Mouse (Mus musculus): ENCODE results near the gene Gm20594. TPM values are rescaled to one million over a fixed set of nuclear protein-coding genes. Genes with fewer than 3 reads are reported as not detected.

The Gm20594 gene
- polyA plus RNA-seq (2012; ENCODE audit: insufficient read depth, insufficient read length, low replicate concordance, missing spikeins), result not detected in 2 replicates

- WGBS, result 76% methylated on average over 1 of the region's 1 CpGs
- H3K27ac ChIP-seq (ENCODE audit: insufficient read depth, low read depth, low read length), result no peak within 1 kb of the TSS
- H3K4me1 ChIP-seq (ENCODE audit: control insufficient read depth, insufficient read depth, low read length), result no peaks in the 10 kb centered on the region
- TF ChIP-seq CTCF (IDR thresholded peaks at IDR 0.05; ENCODE audit: insufficient read depth, low read depth, low read length) (no peak), POLR2A (IDR thresholded peaks at IDR 0.05; ENCODE audit: insufficient read depth, low read depth, low read length) (no peak)
- H3K4me3 ChIP-seq (ENCODE audit: insufficient read depth, low read depth, low read length), result no peak within 1 kb of the TSS
Measured at GRCm38 (mm10) chr6:79817616-79818015, at the start of gene Gm20594. Gm20594 (plus strand) TSS chr6:79817916.

- Histone ChIP-seq H3K4me1 (ENCODE audit: control insufficient read depth, insufficient read depth, low read length) (no peaks in the 10 kb centered on the region), H3K27ac (ENCODE audit: insufficient read depth, low read depth, low read length) (no peak overlapping the region), H3K4me3 (ENCODE audit: insufficient read depth, low read depth, low read length) (no peak overlapping the region)
- TF ChIP-seq POLR2A (IDR thresholded peaks at IDR 0.05; ENCODE audit: insufficient read depth, low read depth, low read length), result no peak
- TF ChIP-seq CTCF (IDR thresholded peaks at IDR 0.05; ENCODE audit: insufficient read depth, low read depth, low read length), result no peak
- WGBS, result 84% methylated on average over 4 of the region's 4 CpGs
Measured at GRCm38 (mm10) chr6:79818114-79818513, 398 bp downstream of the Gm20594 start.

DNA sequence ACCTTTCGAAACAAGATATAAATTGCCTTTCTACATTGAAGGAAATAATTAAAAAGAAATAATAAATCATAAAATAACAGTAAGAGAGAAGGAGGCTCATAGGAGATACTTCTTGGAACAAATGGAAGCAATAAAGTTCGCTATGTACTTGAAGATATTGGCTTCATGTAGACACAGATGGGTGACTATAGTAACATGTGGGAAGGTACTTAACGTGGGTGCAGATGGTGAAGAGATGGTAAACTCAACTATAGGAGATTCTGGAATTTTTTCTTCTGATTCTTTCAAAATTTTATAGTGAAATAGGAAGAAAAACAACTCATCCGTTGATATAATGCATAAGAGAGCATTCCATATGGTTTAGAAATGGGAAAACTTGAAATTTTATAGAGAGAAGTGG is 16.1 kb downstream of the Gm20594 start:
- Histone ChIP-seq H3K27ac (ENCODE audit: insufficient read depth, low read depth, low read length) (no peak overlapping the region), H3K4me3 (ENCODE audit: insufficient read depth, low read depth, low read length) (no peak overlapping the region), H3K4me1 (ENCODE audit: control insufficient read depth, insufficient read depth, low read length) (no peaks in the 10 kb centered on the region)
- 90% methylated on average over 4 of the region's 4 CpGs for WGBS
- TF ChIP-seq CTCF (IDR thresholded peaks at IDR 0.05; ENCODE audit: insufficient read depth, low read depth, low read length) (no peak), POLR2A (IDR thresholded peaks at IDR 0.05; ENCODE audit: insufficient read depth, low read depth, low read length) (no peak)

DNA sequence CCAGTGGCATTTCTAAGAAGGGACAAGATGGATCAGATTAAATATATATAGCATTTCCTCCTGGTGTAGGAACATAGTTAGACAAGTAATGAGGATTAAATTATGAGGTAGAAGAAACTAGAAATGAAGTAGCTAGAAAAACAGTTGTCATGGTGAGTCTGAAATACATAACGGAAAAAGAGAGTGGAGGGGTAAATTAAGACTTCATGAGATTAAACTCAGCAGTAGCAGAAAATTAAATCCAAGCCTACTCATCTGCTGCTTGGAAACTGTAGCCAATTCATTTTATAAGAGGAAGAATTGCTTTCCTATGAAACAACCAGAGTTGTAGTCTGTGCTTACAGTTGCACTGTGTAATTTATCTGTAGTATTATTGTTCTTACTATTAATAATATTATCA is 29.1 kb downstream of the Gm20594 start:
- no peak for TF ChIP-seq CTCF (IDR thresholded peaks at IDR 0.05; ENCODE audit: insufficient read depth, low read depth, low read length)
- no peak for TF ChIP-seq POLR2A (IDR thresholded peaks at IDR 0.05; ENCODE audit: insufficient read depth, low read depth, low read length)
- 43% methylated on average over 1 of the region's 1 CpGs for WGBS
- H3K4me3 ChIP-seq (ENCODE audit: insufficient read depth, low read depth, low read length), result no peak overlapping the region
- no peaks in the 10 kb centered on the region for H3K4me1 ChIP-seq (ENCODE audit: control insufficient read depth, insufficient read depth, low read length)
- no peak overlapping the region for H3K27ac ChIP-seq (ENCODE audit: insufficient read depth, low read depth, low read length)

Other genes starting within 250 kb of the Gm20594 start
- not detected in 2 replicates for gene Lrrtm4, start 201.0 kb downstream of the Gm20594 start, polyA plus RNA-seq (2012; ENCODE audit: insufficient read depth, insufficient read length, low replicate concordance, missing spikeins)